Comparison of ENCODE assay signal across 8 mouse cellular contexts in the genomic region with DNA sequence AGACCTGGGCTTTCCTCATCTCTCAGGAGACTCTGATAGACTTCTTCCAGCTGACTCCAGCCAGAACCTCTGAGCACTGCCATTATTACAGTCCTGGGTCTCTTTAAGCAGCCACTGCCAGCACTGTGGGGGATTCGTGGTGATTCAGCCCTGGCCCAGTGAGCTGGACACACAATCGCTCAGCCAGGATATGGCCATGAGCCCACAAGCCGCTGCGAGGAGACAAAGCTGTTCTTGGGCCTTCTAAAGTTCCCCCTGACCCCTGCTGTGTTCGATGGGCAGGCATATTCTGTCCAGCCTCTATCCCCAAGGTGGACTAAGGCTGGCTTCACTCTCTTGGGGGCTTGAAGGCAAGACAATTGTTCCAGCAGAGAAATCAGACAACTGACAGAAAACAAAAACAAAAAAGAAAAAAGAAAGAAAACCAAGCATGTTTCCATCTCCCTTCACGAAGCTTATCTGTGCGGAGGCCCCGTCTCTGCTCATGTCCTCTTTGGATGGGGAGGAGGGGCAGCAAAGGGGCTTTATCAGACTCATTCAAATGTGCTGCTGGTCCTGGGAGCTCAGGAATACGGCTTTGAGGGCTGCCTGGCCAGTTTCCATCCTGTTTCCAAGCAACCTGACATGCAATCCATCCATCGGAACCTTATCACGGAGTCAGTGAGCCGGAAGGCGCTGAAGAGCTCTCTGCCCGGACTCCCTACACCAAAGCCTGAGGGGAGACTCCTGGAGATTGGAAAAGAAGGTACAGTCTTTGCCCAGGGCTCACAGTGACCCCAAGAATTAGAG.
DNase-seq lines count a peak whose midpoint lies in the region; ATAC-seq lines count a peak whose summit lies in the region.

No protein-coding gene starts in this region.

- ATAC-seq in kidney, embryonic 15.5 days (replicated peaks; ENCODE audit: low FRiP score) = peak; percentile 24; the same call in 1 of the 2 replicates
- ATAC-seq in hindbrain, embryonic 12.5 days (ENCODE audit: low FRiP score) = peak; percentile 78
- ATAC-seq in erythroblast, adult 5-6 weeks (replicated peaks; ENCODE audit: low FRiP score, poor library complexity, severe bottlenecking) = no peak

- H3K4me3 ChIP-seq in kidney, embryonic 15.5 days (replicated peaks) = no peak overlapping the region
- H3K4me3 ChIP-seq in hindbrain, embryonic 12.5 days = no peak overlapping the region
- H3K4me3 ChIP-seq in midbrain, embryonic 10.5 days = peak overlapping the region; percentile 14; the same call in 1 of the 2 replicates

- no peak overlapping the region for H3K9ac ChIP-seq in kidney, embryonic 15.5 days
- H3K9ac ChIP-seq in hindbrain, embryonic 12.5 days = peak overlapping the region; percentile 14

- H3K4me2 ChIP-seq in kidney, embryonic 15.5 days = peak overlapping the region; percentile 23; the same call in 1 of the 2 replicates
- H3K4me2 ChIP-seq in hindbrain, embryonic 12.5 days (replicated peaks) = peak overlapping the region; percentile 30

- H3K4me1 ChIP-seq in kidney, embryonic 15.5 days = peaks cover 55% of the 10 kb centered on the region
- H3K4me1 ChIP-seq in hindbrain, embryonic 12.5 days = peaks cover 45% of the 10 kb centered on the region
- peaks cover 43% of the 10 kb centered on the region for H3K4me1 ChIP-seq in midbrain, embryonic 10.5 days

- H3K36me3 ChIP-seq in kidney, embryonic 15.5 days = no peaks in the 10 kb centered on the region
- H3K36me3 ChIP-seq in hindbrain, embryonic 12.5 days = no peaks in the 10 kb centered on the region
- H3K36me3 ChIP-seq in midbrain, embryonic 10.5 days = no peaks in the 10 kb centered on the region

- no peaks in the 10 kb centered on the region for H3K27me3 ChIP-seq in kidney, embryonic 15.5 days
- H3K27me3 ChIP-seq in hindbrain, embryonic 12.5 days = no peaks in the 10 kb centered on the region
- no peaks in the 10 kb centered on the region for H3K27me3 ChIP-seq in midbrain, embryonic 10.5 days (ENCODE audit: low read depth, poor library complexity, severe bottlenecking)

- H3K27ac ChIP-seq in kidney, embryonic 15.5 days = peak overlapping the region; percentile 64
- H3K27ac ChIP-seq in hindbrain, embryonic 12.5 days = peak overlapping the region; percentile 80
- peak overlapping the region; percentile 82 for H3K27ac ChIP-seq in midbrain, embryonic 10.5 days (replicated peaks)

- DNase-seq in kidney, adult 18-20 months = no peak
- peak; percentile 79 for DNase-seq in cerebellum, adult 11-12 months
- DNase-seq in gastrocnemius, adult 8-10 months (ENCODE audit: low spot score in 2 of 2) = peak; percentile 18 to 53
- DNase-seq in midbrain, embryonic 10.5 days (ENCODE audit: low spot score) = peak; percentile 56
- peak; percentile 35 for DNase-seq in right cerebral cortex, postnatal 14 days

- WGBS in kidney, embryonic 15.5 days = 27% methylated on average over 14 of the region's 14 CpGs
- 25% methylated on average over 14 of the region's 14 CpGs for WGBS in hindbrain, embryonic 12.5 days
- 22% methylated on average over 14 of the region's 14 CpGs for WGBS in midbrain, embryonic 10.5 days

- no peaks in the 10 kb centered on the region for H3K9me3 ChIP-seq in kidney, embryonic 15.5 days (replicated peaks)
- H3K9me3 ChIP-seq in hindbrain, embryonic 12.5 days (replicated peaks) = no peaks in the 10 kb centered on the region
- H3K9me3 ChIP-seq in midbrain, embryonic 10.5 days (replicated peaks) = no peaks in the 10 kb centered on the region
